Mouse (Mus musculus) CH12.LX (cell line): ENCODE results near the gene Slc16a9. TPM values are rescaled to one million over a fixed set of nuclear protein-coding genes. Genes with fewer than 3 reads are reported as not detected.
"Not testable (repeated sequence)": the region's sequence is repeated elsewhere in the genome, so short reads cannot be mapped to it uniquely, and the experiment has no call there.

Experiments
- DNase-seq: peaks from one replicate; pipeline ENCODE4 v3.0.0-alpha.2; 2013; ENCODE audit errors: extremely low read depth
- H3K27ac ChIP-seq: 2 replicates; pipeline ENCODE4 v1.5.1; 2012; ENCODE audit warnings: low read depth, mild to moderate bottlenecking, control low read depth, moderate library complexity; ENCODE audit not compliant: insufficient read depth
- H3K27me3 ChIP-seq: replicated peaks from 2 replicates; pipeline ENCODE3; 2012; ENCODE audit warnings: inconsistent platforms
- H3K36me3 ChIP-seq, 2 experiments: replicated peaks in 1 of 2; 2 replicates each; pipeline versions ENCODE3 to v1.6.1; 2012; ENCODE audit warnings: inconsistent platforms in 1 of 2, low read length in 1 of 2, mild to moderate bottlenecking in 1 of 2, mixed read lengths in 1 of 2, moderate library complexity in 1 of 2; ENCODE audit not compliant: control insufficient read depth in 1 of 2, insufficient read depth in 1 of 2
- H3K4me1 ChIP-seq, 2 experiments: 2 replicates each; pipeline ENCODE4 v1.6.1; 2012; ENCODE audit warnings: inconsistent platforms in 1 of 2, moderate library complexity in 1 of 2; ENCODE audit not compliant: insufficient read depth in 2 of 2, control insufficient read depth in 1 of 2
- H3K4me2 ChIP-seq: 2 replicates; pipeline ENCODE4 v1.6.1; 2012; ENCODE audit warnings: low read depth, mild to moderate bottlenecking, control low read depth; ENCODE audit not compliant: poor library complexity, insufficient read depth, severe bottlenecking
- H3K4me3 ChIP-seq, 3 experiments: fragments of 150-350 bp in 1 of 3; sonication (generic) in 1 of 3; replicated peaks in 1 of 3; 2 replicates each; pipeline versions ENCODE3 to v1.5.1; 2011 to 2012; ENCODE audit warnings: low read depth in 2 of 3, low read length in 2 of 3, mild to moderate bottlenecking in 2 of 3, moderate library complexity in 2 of 3, control low read depth in 1 of 3, improper control_type of control experiment in 1 of 3, inconsistent platforms in 1 of 3, mixed read lengths in 1 of 3; ENCODE audit not compliant: poor library complexity in 1 of 3
- H3K79me2 ChIP-seq: replicated peaks from 2 replicates; pipeline ENCODE4 v1.6.1; 2012; ENCODE audit warnings: mild to moderate bottlenecking, moderate library complexity; ENCODE audit not compliant: control insufficient read depth, poor library complexity, insufficient read depth, severe bottlenecking; ENCODE audit errors: extremely low read depth
- H3K9ac ChIP-seq: 2 replicates; pipeline ENCODE4 v1.6.1; 2012; ENCODE audit warnings: low read depth, mild to moderate bottlenecking, control low read depth, moderate library complexity; ENCODE audit not compliant: insufficient read depth
- H3K9me3 ChIP-seq: replicated peaks from 2 replicates; pipeline ENCODE3; 2012; ENCODE audit warnings: low read length, inconsistent platforms, mixed read lengths
- CHD1 ChIP-seq: IDR thresholded peaks from 2 replicates; pipeline ENCODE4 v1.6.1; 2012; ENCODE audit warnings: low read depth, low read length, improper control_type of control experiment, inconsistent platforms
- E2F4 ChIP-seq: IDR thresholded peaks from 2 replicates; pipeline ENCODE4 v1.6.1; 2011; ENCODE audit warnings: low read depth, low read length, improper control_type of control experiment; ENCODE audit not compliant: insufficient replicate concordance
- ETS1 ChIP-seq: conservative IDR thresholded peaks from 2 replicates; pipeline ENCODE4 v1.6.1; 2012; ENCODE audit warnings: low read depth, mild to moderate bottlenecking, inconsistent platforms, low read length, improper control_type of control experiment, moderate library complexity
- GABPA ChIP-seq: IDR thresholded peaks from 2 replicates; pipeline ENCODE4 v1.6.1; 2012; ENCODE audit warnings: low read depth, low read length, improper control_type of control experiment, inconsistent platforms; ENCODE audit not compliant: insufficient replicate concordance
- KAT2A ChIP-seq: IDR thresholded peaks from 2 replicates; pipeline ENCODE4 v1.6.1; 2012; ENCODE audit warnings: low read length, improper control_type of control experiment, inconsistent platforms; ENCODE audit not compliant: insufficient replicate concordance
- MXI1 ChIP-seq: IDR thresholded peaks from 2 replicates; pipeline ENCODE4 v1.6.1; 2011; ENCODE audit warnings: mild to moderate bottlenecking, low read depth, low read length, improper control_type of control experiment
- NELFE ChIP-seq: IDR thresholded peaks from 2 replicates; pipeline ENCODE4 v1.6.1; 2011; ENCODE audit warnings: low read depth, low read length, improper control_type of control experiment
- PAX5 ChIP-seq: IDR thresholded peaks from 2 replicates; pipeline ENCODE4 v1.6.1; 2012; ENCODE audit warnings: low read length, inconsistent platforms, mixed read lengths
- POLR2A ChIP-seq: IDR thresholded peaks from 2 replicates; pipeline ENCODE4 v1.6.1; 2011; ENCODE audit warnings: low read depth, mild to moderate bottlenecking, improper control_type of control experiment, low read length
- POLR2AphosphoS2 ChIP-seq: IDR thresholded peaks from 2 replicates; pipeline ENCODE4 v1.6.1; 2011; ENCODE audit warnings: low read depth, low read length, improper control_type of control experiment
- RCOR1 ChIP-seq: conservative IDR thresholded peaks from 2 replicates; pipeline ENCODE4 v1.6.1; 2012; ENCODE audit warnings: low read depth, mild to moderate bottlenecking, inconsistent platforms, low read length, improper control_type of control experiment
- SIN3A ChIP-seq: IDR thresholded peaks from 2 replicates; pipeline ENCODE4 v1.6.1; 2012; ENCODE audit warnings: low read length, improper control_type of control experiment, inconsistent platforms
- USF1 ChIP-seq: IDR thresholded peaks from 2 replicates; pipeline ENCODE4 v1.6.1; 2014; ENCODE audit warnings: low read depth, mild to moderate bottlenecking, inconsistent platforms, low read length, improper control_type of control experiment
- ZC3H11A ChIP-seq: IDR thresholded peaks from 2 replicates; pipeline ENCODE4 v1.6.1; 2012; ENCODE audit warnings: low read depth, mild to moderate bottlenecking, inconsistent platforms, low read length, improper control_type of control experiment
- ZKSCAN1 ChIP-seq: IDR thresholded peaks from 2 replicates; pipeline ENCODE4 v1.6.1; 2012; ENCODE audit warnings: low read depth, inconsistent platforms, low read length, improper control_type of control experiment, borderline replicate concordance
- dilution Hi-C: fragments of 300-500 bp; cut with MboI; formaldehyde crosslinking; loops from 2 replicates; pipeline ENCODE4 v1.14.3; 2020; ENCODE audit warnings: low sequenced_read_pairs; ENCODE audit not compliant: extremely low pct_unique_long_range_greater_than_20kb, extremely low pct_ligation_motif_present
- in situ Hi-C: fragments of 300-500 bp; cut with MboI; formaldehyde crosslinking; loops from 3 replicates; pipeline ENCODE4 v1.14.3; 2019; ENCODE audit warnings: low sequenced_read_pairs, low pct_ligation_motif_present, low pct_unique_long_range_greater_than_20kb, mixed read lengths
- polyA plus RNA-seq: library from polyadenylated mRNA; unstranded; fragments of >175 nt; gene quantifications from 2 replicates; pipeline ENCODE4 v1.2.1, GENCODE M21; 2012; ENCODE audit warnings: low read depth; ENCODE audit not compliant: insufficient read length
- total RNA-seq, 2 experiments: library from RNA; depleted of rRNA; stranded (reverse); fragments of 300-350 nt in 1 of 2; fragments of >200 nt in 1 of 2; gene quantifications; 2 replicates each; pipeline ENCODE4 v1.2.3; 2012 to 2014

Gene Slc16a9
- total and polyA plus RNA-seq, 3 experiments: not detected

DNA sequence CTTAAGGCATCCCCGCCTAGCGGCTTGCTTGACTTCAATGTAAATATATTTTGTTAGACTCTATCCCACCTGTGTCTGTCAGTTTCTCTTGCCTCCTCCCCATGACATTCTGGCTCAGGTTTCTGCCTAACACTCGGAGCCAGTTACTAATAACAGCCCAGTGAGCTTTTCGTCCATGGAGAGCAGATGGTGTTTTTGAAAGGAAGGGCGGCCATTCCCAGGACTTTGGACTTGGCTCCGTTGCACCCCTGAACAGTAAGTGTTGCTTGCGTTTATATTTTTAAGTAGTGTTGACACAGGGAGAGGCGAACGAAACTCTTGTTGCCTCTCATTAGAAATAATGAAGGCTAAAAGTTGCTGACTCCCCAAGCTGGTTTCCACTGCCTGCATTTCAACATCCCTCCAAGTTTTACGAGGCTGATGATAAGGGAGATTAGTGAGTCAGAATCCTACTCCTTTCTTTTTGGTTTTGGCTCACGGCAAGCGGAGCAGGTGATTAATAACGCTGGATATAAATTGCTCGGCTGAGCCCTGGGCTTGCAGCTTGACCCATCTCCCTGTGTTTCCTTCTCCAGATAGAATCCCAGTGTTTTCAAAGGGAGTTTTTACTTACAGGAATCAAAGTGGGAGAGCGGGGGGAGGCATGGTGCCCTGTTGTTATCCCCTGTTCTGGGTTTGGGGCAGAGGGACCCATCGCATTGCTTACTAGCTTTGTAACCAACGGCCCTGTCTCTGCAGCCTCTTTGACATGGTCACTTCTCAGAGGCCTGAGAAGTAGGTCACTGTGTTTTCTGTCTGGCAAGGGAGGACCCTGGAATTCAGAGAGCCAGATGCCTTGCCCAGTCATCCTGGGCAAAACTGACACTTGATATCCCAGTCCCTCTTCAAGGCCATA lies 40.1 kb upstream of the Slc16a9 start, which contains the start of gene Mrln:
Mrln (plus strand) TSS at position 160 of the 895 bp plus-strand sequence.
- DNase-seq: no peak
- Histone ChIP-seq H3K4me2 (no peak within 1 kb of the TSS), H3K9ac (no peak within 1 kb of the TSS), H3K27ac (no peak within 1 kb of the TSS), H3K36me3 (no peaks in the 10 kb centered on the region), H3K4me1 (peaks cover 0 to 12% of the 10 kb centered on the region in 2 experiments; a peak in 1 of 4 replicates), H3K27me3 (no peaks in the 10 kb centered on the region), H3K9me3 (no peaks in the 10 kb centered on the region), H3K4me3 (no peak within 1 kb of the TSS), H3K79me2 (no peaks in the 10 kb centered on the region)
- no peak for TF ChIP-seq POLR2A
- dilution Hi-C loops: no loop called here
- in situ Hi-C loops: no loop called here

DNA sequence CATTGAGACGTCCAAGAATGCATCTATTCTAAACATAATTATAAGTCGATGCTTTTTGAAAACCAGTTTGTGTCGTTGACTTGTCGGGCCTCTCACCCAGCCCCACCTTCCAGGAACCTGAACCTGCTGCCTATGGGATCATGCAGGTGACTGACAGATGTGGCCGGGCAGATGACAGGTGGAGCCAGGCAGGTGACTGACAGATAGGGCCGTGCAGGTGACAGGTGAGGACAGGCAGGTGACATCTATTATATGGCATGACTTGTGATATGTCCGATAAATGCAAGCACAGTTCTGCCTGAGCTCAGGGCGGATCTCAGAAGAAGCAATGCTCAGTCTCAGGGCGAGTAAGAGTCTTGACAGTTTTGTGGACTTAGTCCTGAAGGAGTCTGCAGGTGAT lies 33.6 kb upstream of the Slc16a9 start:
- Histone ChIP-seq H3K27ac (no peak overlapping the region), H3K9me3 (no peaks in the 10 kb centered on the region)
- DNase-seq: no peak
- TF ChIP-seq SIN3A (no peak), ZC3H11A (no peak), POLR2AphosphoS2 (no peak), RCOR1 (no peak), PAX5 (no peak), E2F4 (no peak), ZKSCAN1 (no peak), MXI1 (no peak), NELFE (no peak), USF1 (no peak), GABPA (no peak), ETS1 (no peak)
- TF ChIP-seq, all 38 proteins: peak for 0
- H3K4me2 ChIP-seq: no peak overlapping the region
- no peak overlapping the region for H3K4me3 ChIP-seq
- dilution Hi-C loops (no loop called here), in situ Hi-C loops (no loop called here)
- peaks cover 0 to 2% of the 10 kb centered on the region in 2 experiments; a peak in 2 of 4 replicates for H3K4me1 ChIP-seq
- no peaks in the 10 kb centered on the region for H3K79me2 ChIP-seq
- H3K36me3 ChIP-seq: no peaks in the 10 kb centered on the region
- no peak overlapping the region for H3K9ac ChIP-seq
- no peaks in the 10 kb centered on the region for H3K27me3 ChIP-seq

DNA sequence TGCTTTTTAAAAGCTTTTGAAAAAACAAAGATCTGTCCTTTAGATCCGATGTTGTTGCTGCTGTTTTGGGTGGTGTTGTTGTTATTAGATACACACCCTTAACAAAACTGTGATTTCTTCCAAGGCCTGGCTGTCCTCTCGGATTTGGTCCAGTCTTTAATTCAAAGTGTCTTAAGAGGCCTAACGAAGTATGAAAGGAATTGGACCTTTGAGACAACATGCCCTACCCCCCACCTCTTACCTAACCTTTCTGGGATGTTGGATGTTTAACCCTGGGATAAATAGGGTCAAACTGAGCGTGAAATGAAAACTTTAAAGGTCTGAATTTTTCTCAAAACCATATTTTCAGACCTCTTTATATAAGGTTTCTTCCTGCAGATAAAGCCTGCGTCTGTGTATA lies 23.9 kb upstream of the Slc16a9 start:
- dilution Hi-C loops: no loop called here

DNA sequence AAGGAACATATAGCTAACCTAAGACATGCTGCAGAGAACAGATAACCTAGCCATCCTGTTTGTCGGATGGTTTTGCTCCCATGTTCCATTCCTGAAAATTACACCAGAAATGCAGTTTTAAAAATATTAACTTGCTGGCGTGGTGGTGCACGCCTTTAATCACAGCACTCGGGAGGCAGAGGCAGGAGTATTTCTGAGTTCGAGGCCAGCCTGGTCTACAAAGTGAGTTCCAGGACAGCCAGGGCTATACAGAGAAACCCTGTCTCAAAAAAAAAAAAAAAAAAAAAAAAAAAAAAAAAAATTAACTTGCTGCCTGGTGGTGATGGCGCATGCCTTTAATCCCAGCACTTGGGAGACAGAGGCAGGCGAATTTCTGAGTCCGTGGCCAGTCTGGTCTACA lies 22.7 kb upstream of the Slc16a9 start:
- H3K9me3 ChIP-seq, in situ Hi-C loops, dilution Hi-C loops: not testable (repeated sequence)

More for the DNA sequence above, 23.9 kb upstream of the Slc16a9 start:
- no peak overlapping the region for H3K9ac ChIP-seq
- DNase-seq: no peak
- in situ Hi-C loops: no loop called here
- H3K4me1 ChIP-seq: no peaks in the 10 kb centered on the region
- no peak overlapping the region for H3K4me2 ChIP-seq
- no peaks in the 10 kb centered on the region for H3K9me3 ChIP-seq
- no peak overlapping the region for H3K27ac ChIP-seq
- no peaks in the 10 kb centered on the region for H3K79me2 ChIP-seq
- no peaks in the 10 kb centered on the region for H3K36me3 ChIP-seq
- no peaks in the 10 kb centered on the region for H3K27me3 ChIP-seq
- TF ChIP-seq CHD1 (no peak), ZKSCAN1 (no peak), KAT2A (no peak), MXI1 (no peak)
- TF ChIP-seq, all 38 proteins: peak for 0
- H3K4me3 ChIP-seq: no peak overlapping the region

More for the DNA sequence above, 22.7 kb upstream of the Slc16a9 start:
- H3K79me2 ChIP-seq, H3K4me3 ChIP-seq, H3K36me3 ChIP-seq, DNase-seq, H3K4me1 ChIP-seq, H3K9ac ChIP-seq, H3K27ac ChIP-seq, H3K4me2 ChIP-seq, H3K27me3 ChIP-seq: not testable (repeated sequence)
